Mouse (Mus musculus) activated CD4-positive, CD25-positive, alpha-beta regulatory T cell, adult 4 months (primary cell): ENCODE results near the gene Zfp933. TPM values are rescaled to one million over a fixed set of nuclear protein-coding genes. Genes with fewer than 3 reads are reported as not detected.
"Not testable (repeated sequence)": the region's sequence is repeated elsewhere in the genome, so short reads cannot be mapped to it uniquely, and the experiment has no call there.

Source experiments
- ATAC-seq: one replicate; pipeline ENCODE4 v1.8.0; 2017
- polyA plus RNA-seq, 2 experiments: library from polyadenylated mRNA; unstranded; fragments of 100-300 nt; shearing (Covaris generic); gene quantifications; one replicate each; pipeline ENCODE4 v1.2.1; 2017

The Zfp933 gene
- polyA plus RNA-seq = 1 to 10 TPM; 5.1 to 9.0 TPM

DNA sequence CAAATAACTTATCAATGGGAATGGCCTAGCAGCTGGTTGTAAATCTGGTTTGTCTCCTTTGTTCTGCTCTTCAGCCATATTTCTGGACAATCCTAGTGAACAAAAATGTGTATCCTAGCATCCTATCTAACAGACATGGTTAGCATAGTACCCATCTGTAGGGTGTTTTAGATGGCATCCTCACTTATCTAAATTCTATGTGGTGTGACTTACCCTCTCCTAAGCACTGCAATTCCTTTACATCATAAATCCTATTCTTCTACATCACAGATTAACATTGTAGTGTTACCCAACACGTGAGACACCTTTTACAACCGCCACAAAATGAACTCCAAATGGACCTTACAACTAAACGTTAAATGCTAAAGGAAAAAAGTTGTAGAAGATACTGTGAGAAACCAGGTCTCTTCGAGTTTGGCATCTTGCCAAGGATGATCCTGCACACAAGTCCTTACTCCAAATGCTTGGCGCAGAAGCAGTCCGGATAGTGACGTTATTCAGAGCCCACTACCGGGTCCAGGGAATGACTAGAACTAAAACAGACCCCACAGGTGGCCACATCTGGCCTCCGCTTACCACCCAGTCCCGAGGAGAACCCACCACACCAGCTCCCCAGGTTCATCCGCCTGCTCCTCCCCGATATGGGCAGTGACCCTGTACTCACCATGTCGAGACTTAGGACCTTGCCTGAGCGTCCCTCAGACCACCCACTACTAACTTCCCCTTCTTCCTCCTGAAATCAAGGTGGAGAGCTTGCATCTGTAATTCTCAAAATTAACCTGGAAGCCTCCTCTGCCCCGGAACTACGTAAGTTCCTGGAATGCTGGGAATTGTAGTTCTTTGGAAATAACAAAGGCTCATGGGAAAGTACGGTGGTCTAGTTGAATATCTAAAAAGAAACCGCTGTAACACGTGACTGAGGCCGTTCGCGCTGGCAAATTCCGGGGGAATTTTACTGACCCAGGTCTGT lies at the start of gene Zfp933:
Gene Zfp933, minus strand, starts transcription at position 753 of the 970 bp plus-strand sequence.
- ATAC-seq = peak; percentile 96

GRCm38 (mm10) chr4:147897348-147897747 lies 49.2 kb upstream of the Zfp933 start:
- ATAC-seq = no peak

DNA sequence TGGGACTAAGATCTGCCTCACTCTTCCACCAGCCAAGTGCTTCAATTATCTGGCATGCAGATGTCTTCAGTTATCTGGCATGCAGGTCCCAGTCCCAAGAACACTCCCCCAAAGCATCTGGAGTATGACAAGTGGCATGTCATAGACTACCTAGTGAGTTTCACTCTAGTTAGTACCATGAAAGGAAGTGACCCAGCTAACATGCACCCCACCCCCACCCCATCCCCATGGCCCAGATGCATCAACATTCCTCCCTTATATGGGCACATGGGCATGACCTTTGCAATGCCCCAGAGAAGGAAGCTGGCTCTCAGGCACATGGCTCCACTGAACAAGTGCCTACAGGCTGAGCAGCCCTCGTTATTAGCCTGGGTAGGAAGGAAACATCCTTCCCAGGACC lies 48.2 kb upstream of the Zfp933 start:
- peak; percentile 76 for ATAC-seq

- no peak for ATAC-seq
Measured at GRCm38 (mm10) chr4:147895815-147896330, 47.7 kb upstream of the Zfp933 start.

- no peak for ATAC-seq
Measured at GRCm38 (mm10) chr4:147890341-147890740, 42.2 kb upstream of the Zfp933 start.

DNA sequence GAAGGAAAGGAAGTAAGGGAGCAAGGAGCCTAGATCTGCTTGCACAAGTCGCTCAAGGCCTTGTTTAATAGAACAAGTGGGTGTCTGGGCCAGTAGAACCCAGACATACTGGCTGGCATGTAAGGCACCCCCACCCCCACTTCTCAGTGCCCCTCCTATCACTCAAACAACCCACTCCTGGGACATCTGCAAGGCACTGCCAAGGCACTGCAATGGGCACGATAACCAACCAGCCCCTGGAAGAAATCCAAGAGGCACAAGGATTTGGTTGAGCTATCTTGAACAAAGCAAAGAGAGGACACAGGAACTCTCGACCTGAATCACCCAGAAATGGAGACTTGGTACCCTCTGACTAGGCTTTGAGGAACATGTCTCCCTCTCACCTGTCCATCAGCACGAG lies 40.1 kb upstream of the Zfp933 start:
- no peak for ATAC-seq

- ATAC-seq = no peak
Measured at GRCm38 (mm10) chr4:147887277-147887676, 39.1 kb upstream of the Zfp933 start.

DNA sequence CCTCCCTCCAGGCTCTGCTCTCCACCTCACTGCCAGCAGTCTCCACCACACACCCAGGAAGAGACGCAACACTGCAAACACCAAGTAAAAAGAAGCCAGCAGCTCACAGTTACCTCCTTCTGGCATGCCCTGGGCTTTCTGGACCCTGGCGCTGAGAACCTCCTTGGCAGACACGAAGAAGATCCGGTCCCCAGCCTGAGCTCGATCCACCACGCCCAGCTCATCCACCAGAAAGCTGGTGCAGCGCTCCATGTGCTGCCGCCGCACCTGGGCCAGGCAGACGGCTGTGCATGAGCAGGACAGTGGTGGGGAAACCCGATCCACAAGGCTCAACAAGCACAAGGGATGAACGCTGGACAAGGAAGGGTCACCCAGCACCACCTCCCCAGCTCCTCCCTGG lies 38.0 kb upstream of the Zfp933 start:
- ATAC-seq = no peak

GRCm38 (mm10) chr4:147884138-147884537 lies 36.0 kb upstream of the Zfp933 start:
- no peak for ATAC-seq

GRCm38 (mm10) chr4:147883041-147883440 lies 34.9 kb upstream of the Zfp933 start:
- ATAC-seq = no peak

DNA sequence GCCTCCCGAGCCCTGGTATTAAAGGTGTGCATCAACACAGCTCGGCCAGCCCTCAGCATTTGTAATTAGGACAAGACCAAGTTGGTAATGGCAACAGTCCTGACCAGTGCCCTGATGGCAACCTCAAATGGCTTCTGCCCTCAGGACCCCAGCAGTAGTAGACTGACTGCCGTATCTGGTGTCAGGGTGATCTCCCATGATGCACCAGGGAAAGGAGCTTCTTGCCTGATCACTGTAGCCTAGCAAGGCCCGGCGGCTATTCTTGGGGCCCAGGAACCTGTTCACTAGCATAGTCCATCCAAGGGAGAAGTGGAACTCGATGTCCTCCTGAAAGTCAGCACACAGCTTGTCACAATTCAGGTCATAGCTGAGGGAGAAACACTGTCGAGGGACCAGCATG lies 33.6 kb upstream of the Zfp933 start:
- ATAC-seq = no peak

DNA sequence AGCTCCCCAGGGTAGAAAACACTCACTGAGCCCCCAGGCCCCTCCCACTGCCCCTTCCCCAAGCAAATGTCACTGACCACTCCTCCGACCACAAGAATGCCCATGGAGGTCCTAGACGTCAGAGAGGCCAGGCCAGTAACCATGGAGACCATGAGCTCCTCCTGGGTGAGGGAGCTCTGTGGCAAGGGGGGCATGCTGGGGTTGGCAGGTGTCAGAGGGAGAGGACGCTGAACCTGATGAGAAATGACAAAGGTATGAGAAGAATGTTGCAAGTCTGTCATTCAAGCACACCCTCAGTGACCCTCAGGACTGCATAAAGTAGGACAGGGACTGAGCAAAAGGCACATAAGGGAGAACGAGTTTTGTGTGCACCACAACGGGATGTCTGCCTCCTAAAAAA lies 31.7 kb upstream of the Zfp933 start:
- ATAC-seq = no peak

DNA sequence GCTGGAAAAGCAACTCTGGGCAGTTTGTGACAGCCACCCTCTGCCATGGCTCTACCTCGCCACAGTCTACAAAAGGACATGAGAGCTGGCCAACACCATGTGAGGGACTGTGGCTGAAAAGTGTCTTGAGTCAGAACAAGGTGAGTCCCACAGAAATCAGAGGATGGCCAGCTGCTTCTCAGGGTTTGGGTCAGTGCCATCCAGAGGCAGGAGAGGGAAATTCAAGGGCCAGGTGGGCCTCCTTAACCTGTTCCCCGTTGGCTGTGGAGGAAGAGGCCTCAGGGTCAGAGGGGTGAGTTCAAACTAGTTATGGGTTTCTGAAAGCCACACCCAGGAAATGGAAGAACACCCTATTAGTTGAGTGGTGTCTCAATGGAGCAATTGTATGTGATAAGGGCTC lies 31.3 kb upstream of the Zfp933 start:
- ATAC-seq = no peak

DNA sequence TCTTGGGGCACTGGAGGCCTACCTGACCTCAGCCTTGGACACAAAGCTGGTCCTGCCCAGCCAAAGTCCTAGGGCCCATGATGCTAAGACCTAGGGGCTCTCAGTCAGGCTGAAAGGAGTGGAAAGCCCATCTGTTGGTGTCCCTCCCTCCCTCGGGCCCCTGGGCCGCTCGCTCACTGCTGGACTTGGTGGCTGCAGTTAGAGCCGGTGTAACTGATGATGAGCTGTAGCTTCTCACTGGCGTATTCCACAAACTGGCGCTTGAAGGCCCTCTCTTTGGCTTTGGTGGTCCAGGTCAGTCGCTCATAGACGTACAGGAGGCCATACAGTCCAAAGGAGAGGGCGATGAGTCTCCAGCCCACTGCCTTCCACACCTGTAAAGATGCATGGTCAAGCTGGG lies 30.4 kb upstream of the Zfp933 start:
- ATAC-seq = no peak

GRCm38 (mm10) chr4:147875852-147876575 lies 27.8 kb upstream of the Zfp933 start:
- ATAC-seq = peak; percentile 52

DNA sequence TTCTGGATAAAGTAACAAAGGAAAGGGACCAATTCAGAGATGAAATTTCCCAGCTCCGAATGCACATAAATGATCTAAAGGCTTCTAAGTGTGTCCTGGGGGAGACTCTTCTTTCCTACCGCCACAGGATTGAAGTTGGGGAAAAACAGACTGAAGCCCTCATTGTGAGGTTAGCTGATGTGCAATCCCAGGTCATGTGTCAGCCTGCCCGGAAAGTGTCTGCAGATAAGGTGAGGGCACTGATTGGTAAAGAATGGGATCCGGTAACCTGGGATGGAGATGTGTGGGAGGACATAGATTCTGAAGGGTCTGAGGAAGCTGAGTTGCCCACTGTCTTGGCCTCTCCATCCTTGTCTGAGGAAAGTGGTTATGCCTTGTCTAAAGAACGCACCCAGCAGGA lies 21.1 kb upstream of the Zfp933 start:
- ATAC-seq = no peak

DNA sequence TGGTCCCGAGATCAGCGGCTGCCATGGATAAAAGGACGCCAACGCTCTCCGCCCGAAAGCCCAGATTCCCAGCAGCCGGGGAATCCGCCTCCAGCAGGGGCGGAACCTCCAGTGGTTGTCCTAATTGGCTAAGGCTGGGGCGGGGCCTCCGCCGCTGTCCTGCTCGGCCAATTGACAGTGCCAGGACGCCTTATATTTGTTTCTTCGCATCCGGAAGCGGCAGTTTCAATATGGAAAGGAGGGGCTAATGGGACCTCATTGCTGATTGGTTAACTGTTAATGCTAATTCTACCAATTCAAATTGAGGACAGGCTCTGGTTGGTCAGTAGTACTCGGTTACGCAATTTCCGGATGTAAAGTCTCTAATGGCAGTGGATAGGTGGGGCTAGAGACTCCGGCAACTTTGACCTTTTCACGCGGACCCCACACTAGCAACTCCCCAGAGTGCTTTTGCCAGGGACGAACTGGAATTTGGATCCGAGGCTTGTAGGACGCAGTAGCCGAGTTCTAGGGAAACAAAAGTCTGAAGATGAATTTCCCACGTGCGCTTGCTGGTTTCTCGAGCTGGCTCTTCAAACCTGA lies 20.4 kb upstream of the Zfp933 start, which contains the start of the genes Miip and Fv1:
Gene Miip, minus strand, starts transcription at position 367 of the 582 bp plus-strand sequence.
Gene Fv1, plus strand, starts transcription at position 530 of the 582 bp plus-strand sequence.
- peak; percentile 98 for ATAC-seq

GRCm38 (mm10) chr4:147867563-147868449 lies 19.6 kb upstream of the Zfp933 start:
- ATAC-seq = no peak

- not testable (repeated sequence) for ATAC-seq
Measured at GRCm38 (mm10) chr4:147866793-147867192, 18.6 kb upstream of the Zfp933 start.

DNA sequence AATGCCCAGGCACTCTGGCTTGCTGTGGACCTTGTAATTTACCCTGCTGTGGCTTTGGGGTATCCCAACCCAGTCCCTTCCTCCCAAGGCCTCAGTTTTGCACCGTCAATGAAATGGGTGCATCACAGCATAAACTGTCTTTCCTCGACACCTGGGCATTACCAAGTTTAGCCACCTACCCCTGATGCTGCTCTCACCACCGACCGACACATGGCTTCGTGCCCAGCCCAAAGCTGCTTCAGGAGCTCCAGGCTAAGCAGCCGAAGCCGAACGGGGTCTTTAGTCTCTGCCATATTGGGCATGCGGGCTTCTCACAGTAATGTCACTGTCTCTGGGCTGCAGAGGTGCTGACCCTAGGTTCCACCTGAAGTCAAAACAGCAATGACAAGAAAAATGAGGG lies 17.9 kb upstream of the Zfp933 start:
- no peak for ATAC-seq

- no peak for ATAC-seq
Measured at GRCm38 (mm10) chr4:147865651-147866050, 17.5 kb upstream of the Zfp933 start.

- ATAC-seq = no peak
Measured at GRCm38 (mm10) chr4:147862051-147862450, 13.9 kb upstream of the Zfp933 start.
